Mouse (Mus musculus): ENCODE measurements around the gene Wdr66. TPM values are rescaled to one million over a fixed set of nuclear protein-coding genes. Genes with fewer than 3 reads are reported as not detected.

The Wdr66 gene
- polyA plus RNA-seq, 1 experiment from 2014 or later = 2.5 TPM

DNA sequence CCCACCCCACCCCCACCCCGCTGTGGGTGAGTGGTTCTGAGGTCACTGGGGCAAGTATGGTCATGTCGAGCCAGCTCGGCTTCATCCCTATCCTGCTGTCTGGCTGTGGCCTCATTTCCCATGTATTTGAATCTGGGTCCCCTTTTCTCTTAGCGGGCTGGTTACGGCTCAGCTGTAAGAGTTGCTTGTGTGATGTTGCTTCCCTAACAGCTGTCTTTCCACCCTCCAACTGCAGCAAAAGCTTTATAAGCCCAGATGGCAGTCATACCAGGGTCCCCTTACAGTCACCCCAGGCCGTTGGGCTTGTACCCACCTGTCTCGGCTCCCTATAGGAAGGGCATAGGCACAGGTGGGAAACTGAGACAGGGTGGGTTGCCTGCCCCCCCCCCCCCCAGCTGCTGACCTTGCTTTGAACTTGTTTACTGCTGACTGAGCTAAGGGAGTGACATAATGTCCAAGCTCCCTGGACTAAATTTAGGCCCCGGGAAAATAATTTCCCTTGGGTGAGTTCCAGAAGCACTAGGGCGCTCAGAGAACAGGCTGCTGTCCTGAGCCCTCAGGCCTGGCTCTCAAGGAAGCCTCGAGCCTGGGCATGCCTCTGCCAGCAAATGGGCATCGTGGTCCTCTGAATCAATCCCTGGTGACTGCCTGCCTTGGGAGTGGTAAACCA is 112.5 kb downstream of the Wdr66 start:
- DNase-seq (ENCODE audit: low spot score) (peak; percentile 78), ATAC-seq (ENCODE audit: low read depth) (peak; percentile 86)
- Histone ChIP-seq H3K9ac (ENCODE audit: low read depth, low read length) (no peak overlapping the region), H3K36me3 (ENCODE audit: control insufficient read depth, insufficient read depth, low read length) (peaks cover 91% of the 10 kb centered on the region), H3K4me3 (ENCODE audit: low read depth, low read length) (no peak overlapping the region), H3K4me2 (ENCODE audit: low read depth, low read length) (no peak overlapping the region), H3K9me3 (ENCODE audit: control insufficient read depth, low read length) (no peaks in the 10 kb centered on the region), H3K4me1 (ENCODE audit: control insufficient read depth, insufficient read depth, low read length) (no peaks in the 10 kb centered on the region), H3K27ac (replicated peaks; ENCODE audit: low read depth, low read length) (no peak overlapping the region), H3K27me3 (replicated peaks; ENCODE audit: control insufficient read depth, insufficient read depth, low read length) (no peaks in the 10 kb centered on the region)
- 72% methylated on average over 10 of the region's 11 CpGs for WGBS

DNA sequence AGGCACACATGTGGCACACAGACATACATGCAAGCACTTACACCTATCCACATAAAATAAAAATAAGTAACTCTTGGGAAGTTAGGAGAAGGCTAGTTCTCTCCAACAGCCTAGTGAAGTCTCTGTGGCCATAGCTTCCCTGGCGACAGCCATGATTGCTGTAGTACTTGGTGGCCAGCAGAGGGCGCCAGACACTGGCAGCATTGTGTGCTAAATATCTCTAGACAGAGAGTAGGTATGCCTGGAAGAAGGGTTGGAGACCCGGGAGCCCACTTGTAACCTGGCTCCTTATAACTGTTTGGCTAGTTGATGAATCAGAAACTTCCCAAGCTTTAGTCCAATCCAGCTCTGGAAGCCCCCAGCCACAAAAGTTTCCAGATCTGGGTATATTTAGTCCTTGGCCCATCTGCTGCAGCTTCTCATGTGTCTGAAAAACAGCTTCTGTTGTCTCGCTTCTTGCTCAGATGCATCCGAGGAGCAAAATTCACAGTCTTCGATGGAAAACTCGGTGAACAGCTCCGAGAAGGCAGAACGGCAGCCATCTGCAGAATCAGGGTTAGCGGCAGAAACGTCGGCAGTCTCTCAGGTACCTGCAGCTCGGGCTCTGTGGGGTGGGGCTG is 117.1 kb downstream of the Wdr66 start:
- no peak for ATAC-seq (ENCODE audit: low read depth)
- Histone ChIP-seq H3K4me3 (ENCODE audit: low read depth, low read length) (no peak overlapping the region), H3K4me1 (ENCODE audit: control insufficient read depth, insufficient read depth, low read length) (no peaks in the 10 kb centered on the region), H3K36me3 (ENCODE audit: control insufficient read depth, insufficient read depth, low read length) (peaks cover 92% of the 10 kb centered on the region), H3K4me2 (ENCODE audit: low read depth, low read length) (no peak overlapping the region), H3K27me3 (replicated peaks; ENCODE audit: control insufficient read depth, insufficient read depth, low read length) (no peaks in the 10 kb centered on the region), H3K27ac (replicated peaks; ENCODE audit: low read depth, low read length) (no peak overlapping the region), H3K9me3 (ENCODE audit: control insufficient read depth, low read length) (no peaks in the 10 kb centered on the region), H3K9ac (ENCODE audit: low read depth, low read length) (no peak overlapping the region)
- WGBS = 77% methylated on average over 13 of the region's 13 CpGs
- DNase-seq (ENCODE audit: low spot score) = peak; percentile 66

DNA sequence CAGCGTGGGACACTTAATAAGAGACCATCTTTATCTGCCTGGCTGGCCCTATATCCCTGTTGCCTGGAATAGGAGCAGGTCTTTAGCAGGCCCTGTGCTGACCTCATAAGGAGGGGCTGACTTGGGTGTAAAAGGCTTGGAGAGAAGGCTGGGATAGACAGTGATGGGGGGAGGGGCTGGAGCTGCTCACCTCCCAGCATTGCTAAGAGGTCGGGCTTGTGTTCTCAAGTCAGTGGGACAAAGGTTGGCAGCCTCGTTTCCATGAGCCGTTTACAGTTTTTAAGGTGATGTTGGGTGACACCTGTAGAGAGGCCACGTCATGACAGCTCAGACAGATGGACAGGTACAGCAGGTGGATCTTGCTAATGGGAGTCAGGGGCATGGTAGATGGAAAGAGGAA is 118.1 kb downstream of the Wdr66 start:
- H3K9me3 ChIP-seq (ENCODE audit: control insufficient read depth, low read length) = no peaks in the 10 kb centered on the region
- H3K9ac ChIP-seq (ENCODE audit: low read depth, low read length) = no peak overlapping the region
- H3K36me3 ChIP-seq (ENCODE audit: control insufficient read depth, insufficient read depth, low read length) = peaks cover 89% of the 10 kb centered on the region
- no peak overlapping the region for H3K4me3 ChIP-seq (ENCODE audit: low read depth, low read length)
- 88% methylated on average over 5 of the region's 5 CpGs for WGBS
- ATAC-seq (ENCODE audit: low read depth) (no peak), DNase-seq (ENCODE audit: low spot score) (no peak)
- H3K4me2 ChIP-seq (ENCODE audit: low read depth, low read length) = no peak overlapping the region
- H3K27ac ChIP-seq (replicated peaks; ENCODE audit: low read depth, low read length) = no peak overlapping the region
- H3K4me1 ChIP-seq (ENCODE audit: control insufficient read depth, insufficient read depth, low read length) = no peaks in the 10 kb centered on the region
- H3K27me3 ChIP-seq (replicated peaks; ENCODE audit: control insufficient read depth, insufficient read depth, low read length) = no peaks in the 10 kb centered on the region

DNA sequence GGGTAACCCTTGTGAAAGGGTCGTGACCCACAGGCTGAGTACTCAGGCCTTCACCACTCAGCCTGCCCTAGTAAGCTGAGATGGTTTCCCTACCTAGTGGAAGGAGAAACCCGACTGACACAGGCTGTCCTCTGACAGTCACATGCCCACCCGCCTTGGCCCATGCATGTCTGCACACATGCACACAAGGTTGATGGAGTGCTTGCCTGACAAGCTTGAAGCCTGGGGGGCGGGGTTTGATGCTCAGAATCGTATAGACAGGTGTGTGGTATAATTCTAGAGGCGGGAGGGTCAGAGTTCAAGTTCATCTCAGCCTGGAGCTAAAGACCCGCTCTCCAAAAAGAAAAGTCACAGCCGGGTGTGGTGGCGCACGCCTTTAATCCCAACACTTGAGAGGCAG is 123.4 kb downstream of the Wdr66 start:
- Histone ChIP-seq H3K4me3 (ENCODE audit: low read depth, low read length) (no peak overlapping the region), H3K9ac (ENCODE audit: low read depth, low read length) (no peak overlapping the region), H3K4me2 (ENCODE audit: low read depth, low read length) (no peak overlapping the region), H3K27ac (replicated peaks; ENCODE audit: low read depth, low read length) (no peak overlapping the region), H3K9me3 (ENCODE audit: control insufficient read depth, low read length) (no peaks in the 10 kb centered on the region), H3K36me3 (ENCODE audit: control insufficient read depth, insufficient read depth, low read length) (peaks cover 46% of the 10 kb centered on the region), H3K4me1 (ENCODE audit: control insufficient read depth, insufficient read depth, low read length) (no peaks in the 10 kb centered on the region), H3K27me3 (replicated peaks; ENCODE audit: control insufficient read depth, insufficient read depth, low read length) (no peaks in the 10 kb centered on the region)
- WGBS = 89% methylated on average over 10 of the region's 10 CpGs
- no peak for DNase-seq (ENCODE audit: low spot score)
- no peak for ATAC-seq (ENCODE audit: low read depth)

DNA sequence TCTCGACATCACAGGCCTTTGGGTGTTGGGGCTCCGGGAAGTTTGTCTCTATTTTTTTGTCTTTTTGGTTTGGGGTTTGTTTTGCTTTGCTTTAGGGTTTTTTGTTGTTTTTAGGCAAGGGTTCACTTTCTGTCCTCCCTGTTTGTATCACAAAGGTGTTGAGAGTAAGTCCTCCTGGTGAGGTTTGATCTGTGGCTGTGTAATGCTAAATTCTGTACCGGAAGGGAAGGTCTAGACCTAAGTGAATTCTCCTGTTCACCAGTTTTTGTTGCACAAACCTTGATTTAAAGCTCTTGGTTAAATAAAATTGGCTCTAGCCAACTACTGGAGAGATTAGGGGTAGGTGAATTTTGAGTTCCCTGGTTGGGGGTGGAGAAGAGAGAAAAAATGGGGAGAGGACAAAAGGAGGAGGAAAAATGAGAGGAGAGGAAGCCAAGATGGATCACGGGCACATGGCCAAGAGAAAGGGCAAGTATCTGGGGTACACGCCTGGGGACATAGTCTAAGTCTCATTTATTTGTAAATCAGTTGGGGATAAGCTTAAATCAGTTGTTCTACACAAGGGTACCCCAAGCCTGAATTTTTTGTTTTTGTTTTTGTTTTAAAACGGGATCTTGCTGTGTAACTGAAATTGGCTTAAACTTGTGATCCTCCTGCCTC is 124.0 kb downstream of the Wdr66 start:
- Histone ChIP-seq H3K9me3 (ENCODE audit: control insufficient read depth, low read length) (no peaks in the 10 kb centered on the region), H3K4me2 (ENCODE audit: low read depth, low read length) (no peak overlapping the region), H3K4me3 (ENCODE audit: low read depth, low read length) (no peak overlapping the region), H3K36me3 (ENCODE audit: control insufficient read depth, insufficient read depth, low read length) (peaks cover 40% of the 10 kb centered on the region), H3K4me1 (ENCODE audit: control insufficient read depth, insufficient read depth, low read length) (no peaks in the 10 kb centered on the region), H3K27me3 (replicated peaks; ENCODE audit: control insufficient read depth, insufficient read depth, low read length) (no peaks in the 10 kb centered on the region), H3K9ac (ENCODE audit: low read depth, low read length) (no peak overlapping the region), H3K27ac (replicated peaks; ENCODE audit: low read depth, low read length) (no peak overlapping the region)
- WGBS = 92% methylated on average over 6 of the region's 6 CpGs
- DNase-seq (ENCODE audit: low spot score) (no peak), ATAC-seq (ENCODE audit: low read depth) (no peak)

DNA sequence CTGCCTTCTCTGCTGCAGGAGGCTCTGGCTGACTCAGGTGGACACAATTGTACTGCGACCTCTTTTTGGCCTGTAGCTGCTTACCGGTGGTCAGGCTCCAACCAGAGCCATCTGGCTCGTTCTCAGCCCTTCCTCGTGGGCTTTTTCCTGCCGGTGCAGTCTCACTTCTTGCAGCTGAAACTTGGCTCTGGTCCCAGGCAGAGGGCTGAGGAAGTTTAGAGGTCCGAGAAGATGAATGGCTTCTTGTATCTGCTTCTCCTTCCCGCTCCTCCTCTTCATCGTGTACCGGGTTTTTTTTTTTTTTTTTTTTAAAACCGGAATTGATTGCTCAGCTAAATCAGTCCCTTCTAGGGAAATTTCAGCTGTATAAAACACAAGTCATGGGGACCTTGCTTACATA is 124.7 kb downstream of the Wdr66 start:
- ATAC-seq (ENCODE audit: low read depth) (peak; percentile 45; the same call in 1 of the 2 replicates), DNase-seq (ENCODE audit: low spot score) (peak; percentile 90)
- no peaks in the 10 kb centered on the region for H3K27me3 ChIP-seq (replicated peaks; ENCODE audit: control insufficient read depth, insufficient read depth, low read length)
- H3K4me1 ChIP-seq (ENCODE audit: control insufficient read depth, insufficient read depth, low read length) = no peaks in the 10 kb centered on the region
- no peaks in the 10 kb centered on the region for H3K9me3 ChIP-seq (ENCODE audit: control insufficient read depth, low read length)
- no peak overlapping the region for H3K9ac ChIP-seq (ENCODE audit: low read depth, low read length)
- H3K36me3 ChIP-seq (ENCODE audit: control insufficient read depth, insufficient read depth, low read length) = peaks cover 33% of the 10 kb centered on the region
- no peak overlapping the region for H3K4me3 ChIP-seq (ENCODE audit: low read depth, low read length)
- WGBS = 26% methylated on average over 10 of the region's 10 CpGs
- no peak overlapping the region for H3K27ac ChIP-seq (replicated peaks; ENCODE audit: low read depth, low read length)
- no peak overlapping the region for H3K4me2 ChIP-seq (ENCODE audit: low read depth, low read length)

Other genes starting within 250 kb of the Wdr66 start
- 19.5 and 20.8 TPM in 2 replicates for gene Orai1, start 237.0 kb upstream of the Wdr66 start, polyA plus RNA-seq (2014; fragmentation: Nextera tagmentation; extraction: Ambion mirVana)
- gene Morn3, start 205.1 kb upstream of the Wdr66 start, polyA plus RNA-seq (2014; fragmentation: Nextera tagmentation; extraction: Ambion mirVana) = 0.34 and 3.6 TPM in 2 replicates
- gene Tmem120b, start 183.7 kb upstream of the Wdr66 start, polyA plus RNA-seq (2014; fragmentation: Nextera tagmentation; extraction: Ambion mirVana) = 16.8 and 17.6 TPM in 2 replicates
- gene Rhof, start 119.4 kb upstream of the Wdr66 start, polyA plus RNA-seq (2014; fragmentation: Nextera tagmentation; extraction: Ambion mirVana) = 4.1 and 5.2 TPM in 2 replicates
- gene Setd1b, start 109.9 kb upstream of the Wdr66 start, polyA plus RNA-seq (2014; fragmentation: Nextera tagmentation; extraction: Ambion mirVana) = 9.8 and 9.9 TPM in 2 replicates
- 49.5 and 58.1 TPM in 2 replicates for gene Psmd9, start 82.7 kb upstream of the Wdr66 start, polyA plus RNA-seq (2014; fragmentation: Nextera tagmentation; extraction: Ambion mirVana)
- not detected in 2 replicates for gene Hpd, start 69.4 kb upstream of the Wdr66 start, polyA plus RNA-seq (2014; fragmentation: Nextera tagmentation; extraction: Ambion mirVana)
- gene Bcl7a, start 91.7 kb downstream of the Wdr66 start, polyA plus RNA-seq (2014; fragmentation: Nextera tagmentation; extraction: Ambion mirVana) = 19.1 and 19.7 TPM in 2 replicates
- 17.7 and 18.8 TPM in 2 replicates for gene Mlxip, start 142.7 kb downstream of the Wdr66 start, polyA plus RNA-seq (2014; fragmentation: Nextera tagmentation; extraction: Ambion mirVana)
- gene Lrrc43, start 237.2 kb downstream of the Wdr66 start, polyA plus RNA-seq (2014; fragmentation: Nextera tagmentation; extraction: Ambion mirVana) = 0.20 and 0.61 TPM in 2 replicates
- not detected in 2 replicates for gene Il31, start 237.4 kb downstream of the Wdr66 start, polyA plus RNA-seq (2014; fragmentation: Nextera tagmentation; extraction: Ambion mirVana)